Comparison of ENCODE assay signal across 25 mouse cellular contexts in the genomic region with DNA sequence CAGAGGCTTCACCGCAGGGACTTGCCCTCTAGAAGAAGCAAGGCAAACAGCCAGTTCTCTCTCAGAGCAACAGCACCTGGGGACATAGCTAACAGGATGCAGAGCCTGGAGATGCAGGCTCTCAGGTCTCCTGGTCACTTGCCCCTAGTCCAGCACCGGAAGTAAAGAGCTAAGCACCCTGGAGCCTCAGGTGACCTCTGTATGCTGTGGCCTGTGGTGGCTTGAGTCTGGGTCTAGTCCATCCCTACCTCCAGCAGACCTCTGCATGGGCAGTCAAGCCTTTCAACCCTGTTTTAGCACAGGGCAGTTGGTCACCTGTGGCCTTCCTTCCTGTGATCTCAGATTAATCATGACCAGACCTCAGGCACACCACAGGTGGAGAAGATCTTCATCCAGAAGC.
DNase-seq lines count a peak whose midpoint lies in the region; ATAC-seq lines count a peak whose summit lies in the region.
"Had no signal": no experiment of that assay in that cellular context is flagged by ENCODE, and none has a peak within 500 bp of the region (broad histone marks: within the 10 kb centered on the region; RNA-seq: fewer than 3 reads in every experiment).

No protein-coding gene starts in this region.

- H3K36me3 ChIP-seq in midbrain, embryonic 10.5 days, result no peaks in the 10 kb centered on the region
- no peaks in the 10 kb centered on the region for H3K36me3 ChIP-seq in midbrain, embryonic 13.5 days
- no peaks in the 10 kb centered on the region for H3K36me3 ChIP-seq in kidney, embryonic 15.5 days
- H3K36me3 ChIP-seq: heart, embryonic 15.5 days; intestine, embryonic 15.5 days; liver, embryonic 12.5 days; midbrain, embryonic 12.5 days; neural tube, embryonic 13.5 days had no signal

- peak overlapping the region; percentile 52; the same call in 1 of the 2 replicates for H3K27ac ChIP-seq in midbrain, embryonic 10.5 days (replicated peaks)
- no peak overlapping the region for H3K27ac ChIP-seq in midbrain, embryonic 13.5 days
- H3K27ac ChIP-seq in kidney, embryonic 15.5 days, result peak overlapping the region; percentile 48
- H3K27ac ChIP-seq: heart, embryonic 15.5 days; hindbrain, postnatal 0 days; intestine, embryonic 15.5 days; liver, embryonic 12.5 days; midbrain, embryonic 12.5 days; neural tube, embryonic 13.5 days had no signal

- H3K4me3 ChIP-seq in midbrain, embryonic 10.5 days, result no peak overlapping the region
- no peak overlapping the region for H3K4me3 ChIP-seq in midbrain, embryonic 13.5 days (replicated peaks)
- no peak overlapping the region for H3K4me3 ChIP-seq in kidney, embryonic 15.5 days (replicated peaks)
- H3K4me3 ChIP-seq: erythroblast, embryonic 14.5 days; heart, embryonic 15.5 days; intestine, embryonic 15.5 days; liver, embryonic 12.5 days; midbrain, embryonic 12.5 days; neural tube, embryonic 13.5 days had no signal

- no peaks in the 10 kb centered on the region for H3K27me3 ChIP-seq in midbrain, embryonic 10.5 days (ENCODE audit: low read depth, poor library complexity, severe bottlenecking)
- H3K27me3 ChIP-seq in midbrain, embryonic 13.5 days, result no peaks in the 10 kb centered on the region
- no peaks in the 10 kb centered on the region for H3K27me3 ChIP-seq in kidney, embryonic 15.5 days
- H3K27me3 ChIP-seq: heart, embryonic 15.5 days; intestine, embryonic 15.5 days; liver, embryonic 12.5 days; midbrain, embryonic 12.5 days; neural tube, embryonic 13.5 days had no signal

- H3K4me2 ChIP-seq in midbrain, embryonic 13.5 days (replicated peaks), result no peak overlapping the region
- H3K4me2 ChIP-seq in kidney, embryonic 15.5 days, result no peak overlapping the region
- H3K4me2 ChIP-seq: heart, embryonic 15.5 days; intestine, embryonic 15.5 days; liver, embryonic 12.5 days; midbrain, embryonic 12.5 days; neural tube, embryonic 13.5 days had no signal

- ATAC-seq in midbrain, embryonic 13.5 days, result no peak
- peak; percentile 63 for ATAC-seq in kidney, embryonic 15.5 days (replicated peaks; ENCODE audit: low FRiP score)
- ATAC-seq: CD4-positive, CD25-positive, alpha-beta regulatory T cell, adult 4 months; forebrain, embryonic 16.5 days; hindbrain, postnatal 0 days; intestine, embryonic 15.5 days; liver, embryonic 12.5 days; liver, postnatal 0 days had no signal

- no peak for DNase-seq in midbrain, embryonic 10.5 days (ENCODE audit: low spot score)
- DNase-seq in kidney, postnatal 36 days, result peak; percentile 80 to 91
- DNase-seq in retina, embryonic 14.5 days (ENCODE audit: low spot score), result no peak
- DNase-seq in embryo, embryonic 11 days, result no peak
- no peak for DNase-seq in cerebellum, adult 11-12 months
- DNase-seq: adrenal gland, postnatal 14 days; cerebellum, adult 18-20 months; cerebellum, postnatal 10 days; gastrocnemius, postnatal 10 days; liver, postnatal 0 days; lung, postnatal 36 days; retina, postnatal 1 day; right cerebral cortex, postnatal 14 days; thymus, postnatal 14 days had no signal

- no peaks in the 10 kb centered on the region for H3K9me3 ChIP-seq in midbrain, embryonic 10.5 days (replicated peaks)
- H3K9me3 ChIP-seq in midbrain, embryonic 13.5 days, result no peaks in the 10 kb centered on the region
- H3K9me3 ChIP-seq in kidney, embryonic 15.5 days (replicated peaks), result no peaks in the 10 kb centered on the region
- H3K9me3 ChIP-seq: heart, embryonic 15.5 days; intestine, embryonic 15.5 days; liver, embryonic 12.5 days; midbrain, embryonic 12.5 days; neural tube, embryonic 13.5 days had no signal

- H3K4me1 ChIP-seq in midbrain, embryonic 10.5 days, result peaks cover 24% of the 10 kb centered on the region
- H3K4me1 ChIP-seq in midbrain, embryonic 13.5 days (replicated peaks), result 0 out of 2 replicates have a peak, but pooled peaks cover 11% of the 10 kb centered on the region
- H3K4me1 ChIP-seq in kidney, embryonic 15.5 days, result peaks cover 30% of the 10 kb centered on the region
- H3K4me1 ChIP-seq: intestine, embryonic 15.5 days had no signal

- 85% methylated on average over 2 of the region's 2 CpGs for WGBS in midbrain, embryonic 10.5 days
- WGBS in midbrain, embryonic 13.5 days, result 85% methylated on average over 2 of the region's 2 CpGs
- WGBS in kidney, embryonic 15.5 days, result 56% methylated on average over 2 of the region's 2 CpGs

- no peak overlapping the region for H3K9ac ChIP-seq in midbrain, embryonic 13.5 days (replicated peaks)
- H3K9ac ChIP-seq in kidney, embryonic 15.5 days, result no peak overlapping the region
- H3K9ac ChIP-seq: heart, embryonic 15.5 days; intestine, embryonic 15.5 days; liver, embryonic 12.5 days; liver, postnatal 0 days; midbrain, embryonic 12.5 days; neural tube, embryonic 13.5 days had no signal

Comparison
In these comparisons a context has a peak if more than half of its experiments do, and no peak if none do; other contexts are left out.
1. DNase-seq: peak in kidney, postnatal 36 days (2 of 2); none in midbrain, embryonic 10.5 days (single experiment), retina, embryonic 14.5 days (single experiment), embryo, embryonic 11 days (single experiment) and cerebellum, adult 11-12 months (single experiment).